Mouse (Mus musculus): Measurements from ENCODE around the gene Znfx1. TPM values are rescaled to one million over a fixed set of nuclear protein-coding genes. Genes with fewer than 3 reads are reported as not detected.
A peak's percentile ranks its signal among the peaks of the same experiment; 100 is the strongest.

Znfx1 gene
- polyA plus RNA-seq, 1 experiment = 16.8 TPM

DNA sequence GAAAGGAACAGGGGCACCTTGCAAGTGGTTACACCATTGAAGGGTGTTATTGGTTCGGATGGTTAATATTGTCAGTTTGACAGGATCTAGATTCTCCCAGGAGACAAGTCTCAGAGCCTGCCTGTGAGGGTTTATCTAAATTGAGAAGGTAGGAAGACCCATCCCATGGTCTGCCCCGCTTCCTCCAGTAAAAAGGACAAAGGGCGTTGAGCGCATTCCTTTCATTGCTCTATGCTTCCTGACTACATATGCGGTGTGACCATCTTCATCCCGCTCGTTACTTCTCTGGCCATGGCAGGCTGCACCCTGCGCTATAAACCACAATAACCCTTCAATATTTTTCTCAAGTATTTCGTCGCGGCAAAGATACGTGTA is 8.4 kb upstream of the Znfx1 start:
- DNase-seq (ENCODE audit: low read depth) = no peak
- no peak for TF ChIP-seq CTCF (IDR thresholded peaks at IDR 0.05; ENCODE audit: borderline replicate concordance, extremely low read depth, insufficient read depth, insufficient read length)
- TF ChIP-seq POLR2A (IDR thresholded peaks at IDR 0.05; ENCODE audit: borderline replicate concordance, extremely low read depth, insufficient read depth, insufficient read length, poor library complexity, severe bottlenecking) = no peak

DNA sequence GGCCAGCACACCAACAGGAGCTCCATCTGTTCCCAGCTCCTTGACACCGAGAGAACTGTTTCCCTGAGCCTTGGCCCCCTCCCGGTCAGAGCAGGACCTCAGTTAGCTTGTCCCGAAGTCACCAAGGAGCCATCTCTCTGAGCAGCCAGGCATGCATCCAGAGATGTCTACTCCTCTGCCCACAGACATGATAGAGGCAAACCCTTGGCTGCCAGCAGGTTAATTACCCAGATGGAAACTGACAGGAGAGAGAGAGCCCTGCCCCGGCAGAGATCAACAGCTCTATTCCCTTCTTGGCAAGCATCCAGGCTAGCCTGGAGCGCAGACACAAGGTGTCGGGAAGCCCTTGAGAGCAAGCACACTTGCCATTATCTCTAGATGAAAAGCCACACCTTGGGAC is 7.5 kb upstream of the Znfx1 start:
- peak; percentile 48 for DNase-seq (ENCODE audit: low read depth)
- no peak for TF ChIP-seq POLR2A (IDR thresholded peaks at IDR 0.05; ENCODE audit: borderline replicate concordance, extremely low read depth, insufficient read depth, insufficient read length, poor library complexity, severe bottlenecking)
- no peak for TF ChIP-seq CTCF (IDR thresholded peaks at IDR 0.05; ENCODE audit: borderline replicate concordance, extremely low read depth, insufficient read depth, insufficient read length)

DNA sequence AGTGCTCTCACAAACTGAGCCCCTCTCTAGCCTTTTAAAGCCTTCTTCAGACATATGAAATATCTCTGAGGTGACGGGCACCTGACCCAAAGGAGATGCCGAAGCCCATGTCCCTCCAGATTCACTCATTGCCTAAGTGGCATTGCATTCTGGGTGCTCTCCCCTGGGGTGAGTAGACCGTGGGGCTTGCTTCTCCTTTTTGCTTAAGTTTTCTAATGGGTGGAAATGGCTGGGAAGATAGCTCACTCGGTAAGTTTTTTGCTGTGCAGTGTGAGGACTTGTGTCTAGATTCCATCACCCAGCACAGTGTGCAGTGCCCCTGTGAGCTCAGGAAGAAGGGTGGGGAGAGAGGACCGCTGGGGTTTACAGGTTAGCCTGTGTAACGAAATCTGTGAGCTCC is 4.8 kb upstream of the Znfx1 start:
- no peak for TF ChIP-seq CTCF (IDR thresholded peaks at IDR 0.05; ENCODE audit: borderline replicate concordance, extremely low read depth, insufficient read depth, insufficient read length)
- no peak for TF ChIP-seq POLR2A (IDR thresholded peaks at IDR 0.05; ENCODE audit: borderline replicate concordance, extremely low read depth, insufficient read depth, insufficient read length, poor library complexity, severe bottlenecking)
- no peak for DNase-seq (ENCODE audit: low read depth)

DNA sequence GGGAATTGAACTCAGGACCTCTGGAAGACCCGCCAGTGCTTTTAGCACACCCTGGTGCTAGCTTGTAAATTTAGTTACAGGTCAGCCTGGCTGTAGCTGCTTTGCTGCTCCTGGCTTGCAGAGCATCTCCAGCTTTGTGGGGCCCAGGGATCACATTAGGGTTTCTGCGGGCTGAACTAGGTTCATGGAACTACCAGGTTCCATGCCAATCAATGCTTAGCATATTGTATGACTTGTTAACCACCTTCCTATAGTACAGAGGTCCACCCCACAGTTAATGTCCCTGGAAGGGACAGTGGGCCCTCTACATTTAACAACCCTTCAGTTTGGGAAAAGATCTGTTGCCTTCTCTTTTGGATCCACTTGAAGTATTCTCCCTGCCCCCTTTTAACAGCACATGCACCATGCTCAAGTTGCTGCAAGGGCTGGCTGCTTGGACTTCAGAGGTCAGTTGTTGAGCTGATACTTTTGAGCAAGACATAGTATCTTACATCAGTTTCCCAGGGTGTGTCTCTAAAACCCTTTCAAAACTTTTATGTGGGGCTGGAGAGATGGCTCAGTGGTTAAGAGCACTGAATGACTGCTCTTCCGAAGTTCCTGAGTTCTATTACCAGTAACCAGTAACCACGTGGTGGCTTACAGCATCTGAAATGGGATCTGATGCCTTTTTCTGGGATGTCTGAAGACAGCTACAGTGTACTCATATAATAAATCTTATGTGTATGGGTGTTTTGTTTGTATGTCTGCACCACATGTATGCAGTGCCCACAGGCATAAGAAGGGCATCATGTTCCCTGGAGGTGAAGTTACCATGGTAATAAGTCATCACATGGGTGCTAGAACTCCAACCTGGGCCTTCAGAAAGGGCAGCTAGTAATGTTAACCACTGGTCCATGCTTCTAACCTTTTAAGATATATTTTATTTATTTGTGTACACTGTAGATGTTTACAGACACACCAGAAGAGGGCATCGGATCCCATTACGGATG is 4.0 kb upstream of the Znfx1 start:
- TF ChIP-seq POLR2A (IDR thresholded peaks at IDR 0.05; ENCODE audit: borderline replicate concordance, extremely low read depth, insufficient read depth, insufficient read length, poor library complexity, severe bottlenecking) = no peak
- no peak for TF ChIP-seq CTCF (IDR thresholded peaks at IDR 0.05; ENCODE audit: borderline replicate concordance, extremely low read depth, insufficient read depth, insufficient read length)
- DNase-seq (ENCODE audit: low read depth) = no peak

DNA sequence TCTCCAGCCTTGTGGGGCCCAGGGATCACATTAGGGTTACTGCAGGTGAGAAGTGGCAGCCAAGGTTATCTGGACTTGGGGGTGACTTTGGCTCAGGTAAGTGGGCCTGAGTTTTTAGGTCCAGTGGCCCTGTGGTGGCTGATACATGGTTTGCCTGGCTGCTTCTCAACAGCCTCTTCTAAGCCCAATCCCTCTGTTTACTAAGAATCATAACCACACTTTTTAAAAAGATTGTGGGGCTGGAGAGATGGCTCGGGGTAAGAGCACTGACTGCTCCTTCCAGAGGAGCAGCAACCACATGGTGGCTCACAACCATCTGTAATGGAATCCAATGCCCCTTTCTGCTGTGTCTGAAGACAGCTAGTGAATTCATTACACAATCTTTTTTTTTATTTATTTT is 3.2 kb upstream of the Znfx1 start:
- DNase-seq (ENCODE audit: low read depth) = no peak
- TF ChIP-seq CTCF (IDR thresholded peaks at IDR 0.05; ENCODE audit: borderline replicate concordance, extremely low read depth, insufficient read depth, insufficient read length) = no peak
- no peak for TF ChIP-seq POLR2A (IDR thresholded peaks at IDR 0.05; ENCODE audit: borderline replicate concordance, extremely low read depth, insufficient read depth, insufficient read length, poor library complexity, severe bottlenecking)

DNA sequence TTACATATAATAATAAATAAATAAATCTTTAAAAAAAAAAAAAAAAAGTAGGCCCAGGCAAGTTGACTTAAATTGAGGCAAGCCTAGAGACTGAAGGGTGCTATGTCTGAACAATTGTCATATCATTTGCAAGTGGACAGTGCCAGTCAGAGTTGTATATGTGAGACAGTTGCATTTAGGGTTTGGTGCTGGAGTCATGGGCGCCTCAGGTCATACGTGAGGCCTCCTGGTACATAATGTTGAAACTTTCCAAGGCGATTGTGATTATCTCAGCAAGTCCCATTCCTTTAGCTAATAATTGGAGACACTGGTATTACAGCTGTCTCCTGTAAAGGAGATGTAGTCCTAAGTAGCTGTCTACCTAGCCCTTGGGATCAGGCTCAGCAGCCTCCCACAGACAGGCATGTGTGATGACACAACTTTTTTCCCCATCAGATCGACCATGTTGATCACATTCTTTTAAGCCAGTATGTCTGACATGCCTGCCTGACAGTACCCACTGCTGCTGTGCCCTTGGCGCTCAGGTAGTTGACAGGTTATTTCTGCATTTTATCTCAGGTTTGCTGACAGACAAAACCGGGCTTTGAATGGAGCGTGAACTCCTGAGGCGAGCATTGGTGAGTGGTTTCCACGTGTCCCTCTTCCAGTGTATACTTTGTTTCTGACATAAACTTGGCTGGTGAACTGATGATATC is 1.9 kb upstream of the Znfx1 start:
- DNase-seq (ENCODE audit: low read depth) = no peak
- TF ChIP-seq CTCF (IDR thresholded peaks at IDR 0.05; ENCODE audit: borderline replicate concordance, extremely low read depth, insufficient read depth, insufficient read length) (no peak), POLR2A (IDR thresholded peaks at IDR 0.05; ENCODE audit: borderline replicate concordance, extremely low read depth, insufficient read depth, insufficient read length, poor library complexity, severe bottlenecking) (no peak)

DNA sequence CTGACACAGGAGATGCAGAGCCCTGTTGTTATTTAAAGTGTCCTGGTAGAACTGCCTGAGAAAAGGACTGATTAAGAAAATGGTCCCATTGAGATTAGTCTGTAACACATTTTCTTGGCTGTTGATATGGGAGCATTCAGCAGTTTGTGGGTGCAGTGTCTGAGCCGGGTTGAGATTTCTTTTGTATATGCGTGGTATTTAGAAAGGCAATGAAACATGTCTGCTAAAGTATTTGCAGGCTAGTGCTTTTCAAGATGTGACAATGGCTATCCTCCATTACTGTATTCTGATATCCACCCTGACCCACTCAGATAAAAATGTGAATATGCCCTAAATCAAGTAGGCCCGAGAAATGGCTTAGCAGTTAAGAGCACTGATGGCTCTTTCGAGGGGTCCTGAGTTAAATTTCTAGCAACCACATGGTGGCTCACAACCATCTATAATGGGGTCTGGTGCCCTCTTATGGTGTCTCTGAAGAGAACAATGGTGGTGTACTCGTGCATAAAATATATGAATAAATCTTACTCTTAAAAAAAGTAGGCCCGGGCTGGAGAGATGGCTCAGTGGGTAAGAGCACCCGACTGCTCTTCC is 1.2 kb upstream of the Znfx1 start:
- TF ChIP-seq CTCF (IDR thresholded peaks at IDR 0.05; ENCODE audit: borderline replicate concordance, extremely low read depth, insufficient read depth, insufficient read length) = no peak
- no peak for TF ChIP-seq POLR2A (IDR thresholded peaks at IDR 0.05; ENCODE audit: borderline replicate concordance, extremely low read depth, insufficient read depth, insufficient read length, poor library complexity, severe bottlenecking)
- peak; percentile 69 for DNase-seq (ENCODE audit: low read depth)

DNA sequence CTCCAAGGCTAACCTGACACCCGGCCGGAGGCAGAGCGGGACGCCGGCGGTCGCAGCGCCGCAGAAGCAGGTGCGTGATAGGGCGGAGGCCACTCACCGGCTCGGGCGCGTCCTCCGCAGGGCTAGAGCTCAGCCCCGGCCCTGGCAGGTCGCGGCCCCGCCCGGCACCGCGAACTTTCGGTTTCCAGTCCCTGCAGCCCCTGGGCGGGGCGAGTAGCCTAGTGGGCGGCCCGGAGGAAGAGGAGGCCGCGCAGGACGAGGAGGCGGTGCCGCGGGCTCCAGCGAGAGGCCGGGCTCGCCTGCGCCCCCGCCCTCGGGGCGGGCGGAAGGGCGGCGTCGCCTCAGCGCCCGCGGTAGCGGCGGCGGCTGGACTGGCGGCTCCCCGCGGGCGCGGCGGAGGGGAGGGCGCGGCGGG is 311 bp downstream of the Znfx1 start:
- TF ChIP-seq CTCF (IDR thresholded peaks at IDR 0.05; ENCODE audit: borderline replicate concordance, extremely low read depth, insufficient read depth, insufficient read length) (no peak), POLR2A (IDR thresholded peaks at IDR 0.05; ENCODE audit: borderline replicate concordance, extremely low read depth, insufficient read depth, insufficient read length, poor library complexity, severe bottlenecking) (no peak)
- peak; percentile 92 for DNase-seq (ENCODE audit: low read depth)

DNA sequence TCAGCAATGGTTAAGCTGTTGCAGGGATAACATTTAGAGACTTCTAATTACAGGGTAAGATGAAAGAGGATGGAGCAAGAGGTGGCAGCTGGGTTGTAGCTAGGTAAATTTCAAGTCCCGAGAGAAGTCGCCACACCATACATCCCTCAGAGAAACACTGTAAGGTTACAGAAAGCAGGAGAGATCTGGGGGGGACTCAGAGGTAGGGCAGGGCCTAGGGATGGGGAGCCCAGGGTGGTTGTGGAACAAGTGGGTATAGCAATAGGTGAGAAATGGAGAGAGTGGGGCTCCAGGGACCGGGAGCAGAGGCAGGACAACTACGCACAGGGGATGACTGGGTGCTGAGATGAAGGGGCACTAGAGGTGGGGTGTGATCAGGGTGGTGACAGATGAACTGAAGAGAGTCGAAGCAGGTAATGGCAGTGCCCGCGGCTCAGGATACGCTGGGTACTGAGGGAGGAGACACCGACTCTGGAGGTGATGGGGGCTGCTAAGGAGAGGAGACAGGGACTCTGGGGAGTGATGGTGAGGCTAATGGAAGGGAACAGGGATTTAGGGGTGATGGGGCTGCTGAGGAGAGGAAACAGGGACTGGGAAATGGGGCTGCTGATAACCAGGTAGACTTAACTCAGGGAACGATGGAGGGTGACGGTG is 1.3 kb downstream of the Znfx1 start:
- no peak for DNase-seq (ENCODE audit: low read depth)
- no peak for TF ChIP-seq CTCF (IDR thresholded peaks at IDR 0.05; ENCODE audit: borderline replicate concordance, extremely low read depth, insufficient read depth, insufficient read length)
- no peak for TF ChIP-seq POLR2A (IDR thresholded peaks at IDR 0.05; ENCODE audit: borderline replicate concordance, extremely low read depth, insufficient read depth, insufficient read length, poor library complexity, severe bottlenecking)

DNA sequence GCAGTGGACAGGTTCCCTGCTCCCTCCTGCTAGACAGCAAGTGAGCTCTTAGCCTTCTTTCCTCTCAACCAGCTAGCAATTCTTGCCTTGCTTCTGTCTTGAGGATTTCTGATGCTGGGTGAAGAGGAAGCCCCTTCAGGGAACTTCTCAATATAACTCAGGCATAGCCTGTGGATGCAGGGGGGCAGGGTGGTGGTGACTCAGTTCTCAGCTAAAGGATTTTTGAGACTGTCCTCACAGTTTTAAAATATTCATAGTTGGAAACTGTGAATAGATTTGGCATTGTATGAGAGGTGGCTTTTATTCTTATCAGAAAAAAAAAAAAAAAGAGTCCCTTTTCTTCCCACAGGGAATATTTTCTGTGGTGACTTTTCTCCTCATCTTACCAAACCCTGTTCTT is 2.1 kb downstream of the Znfx1 start:
- DNase-seq (ENCODE audit: low read depth) = no peak

DNA sequence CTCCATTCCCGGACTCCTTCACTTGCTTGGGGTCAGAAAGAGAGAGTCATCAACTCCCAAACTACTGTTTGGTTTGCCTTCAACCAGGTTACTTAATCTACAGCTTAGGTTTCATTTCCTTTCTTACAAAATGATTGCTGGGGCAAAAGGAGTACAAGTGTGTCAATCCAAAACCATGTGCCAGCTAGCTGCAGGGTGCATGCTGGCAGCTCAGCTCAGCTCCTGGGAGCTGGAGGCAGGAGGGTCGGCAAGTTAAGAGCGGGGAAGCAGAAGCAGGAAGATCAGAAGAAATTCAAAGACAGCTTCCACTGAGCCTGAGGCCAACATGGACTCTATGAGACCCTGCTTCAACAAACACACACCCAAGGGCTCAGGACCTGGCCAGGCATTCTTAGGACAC is 2.5 kb downstream of the Znfx1 start:
- no peak for DNase-seq (ENCODE audit: low read depth)
- TF ChIP-seq CTCF (IDR thresholded peaks at IDR 0.05; ENCODE audit: borderline replicate concordance, extremely low read depth, insufficient read depth, insufficient read length) (no peak), POLR2A (IDR thresholded peaks at IDR 0.05; ENCODE audit: borderline replicate concordance, extremely low read depth, insufficient read depth, insufficient read length, poor library complexity, severe bottlenecking) (no peak)

More for the DNA sequence above, 2.1 kb downstream of the Znfx1 start:
- TF ChIP-seq POLR2A (IDR thresholded peaks at IDR 0.05; ENCODE audit: borderline replicate concordance, extremely low read depth, insufficient read depth, insufficient read length, poor library complexity, severe bottlenecking) (no peak), CTCF (IDR thresholded peaks at IDR 0.05; ENCODE audit: borderline replicate concordance, extremely low read depth, insufficient read depth, insufficient read length) (no peak)

Measured in brain, embryonic 14.5 days (tissue).